Mouse (Mus musculus): ENCODE measurements around the gene Ube2g1. TPM values are rescaled to one million over a fixed set of nuclear protein-coding genes. Genes with fewer than 3 reads are reported as not detected.
A peak's percentile ranks its signal among the peaks of the same experiment; 100 is the strongest.
"Not testable (repeated sequence)": the region's sequence is repeated elsewhere in the genome, so short reads cannot be mapped to it uniquely, and the experiment has no call there.

The Ube2g1 gene
- total RNA-seq, 2 experiments from 2014 or later = 54.1 to 60.1 TPM

DNA sequence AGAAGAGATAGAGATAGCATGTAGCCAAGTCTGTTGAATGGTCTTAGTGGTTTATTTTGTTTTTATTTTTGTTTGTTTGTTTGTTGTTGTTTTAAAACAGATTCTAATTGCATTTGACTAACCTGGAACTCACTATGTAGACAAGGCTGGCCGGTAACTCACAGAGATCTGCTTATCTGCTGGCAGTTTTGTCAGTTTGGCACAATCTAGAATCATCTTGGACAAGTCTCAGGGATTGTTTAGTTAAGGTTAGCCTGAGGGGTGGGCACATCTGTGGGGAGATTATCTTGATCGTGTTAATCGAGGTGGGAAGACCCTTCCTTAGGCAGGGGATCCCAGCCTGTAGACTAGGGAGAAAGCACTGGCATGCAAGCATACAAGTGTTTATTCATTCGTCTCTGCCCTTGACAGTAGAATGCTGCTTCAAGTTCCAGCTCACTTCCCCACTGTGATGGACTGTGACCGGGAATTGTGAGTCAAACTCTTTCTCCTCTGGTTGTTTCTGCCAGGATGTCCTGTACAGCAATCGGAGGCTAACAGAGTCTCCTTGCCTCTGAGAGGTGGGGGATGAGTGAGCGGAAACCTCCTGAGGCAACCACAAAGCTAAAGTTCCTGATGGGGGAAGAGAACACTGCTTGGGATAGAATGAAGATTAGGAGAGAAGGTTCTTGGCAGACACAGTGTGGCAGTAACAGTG is 19.4 kb upstream of the Ube2g1 start:
- intact Hi-C loops (cut with DNase I) = no loop called here
- no peak for DNase-seq (ENCODE audit: low spot score in 2 of 2)

- no peak for DNase-seq (ENCODE audit: low spot score in 2 of 2)
- intact Hi-C loops (cut with DNase I) = no loop called here
Measured at GRCm38 (mm10) chr11:72595010-72595737, 11.9 kb upstream of the Ube2g1 start.

DNA sequence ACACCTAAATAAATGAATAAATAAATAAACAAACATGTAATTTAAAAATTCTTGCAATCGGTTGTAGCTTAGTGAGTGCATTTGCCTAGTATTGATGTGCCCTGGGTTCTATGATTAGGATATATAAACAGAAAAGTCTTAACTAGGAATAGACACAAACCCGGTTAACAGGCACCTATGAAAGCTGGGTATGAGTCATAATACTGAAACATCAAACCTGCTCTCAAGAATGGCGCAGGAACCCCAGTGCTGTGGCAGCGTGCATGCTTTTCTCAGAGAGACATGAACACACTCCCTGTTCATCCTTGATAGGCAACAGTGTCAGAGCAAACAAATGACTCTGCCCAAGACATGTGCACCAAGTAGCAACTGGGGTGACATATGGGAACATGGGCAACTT is 9.3 kb upstream of the Ube2g1 start:
- intact Hi-C loops (cut with DNase I) = no loop called here
- no peak for DNase-seq (ENCODE audit: low spot score in 2 of 2)

- intact Hi-C loops (cut with DNase I) = no loop called here
- peak; percentile 30 to 59 for DNase-seq (ENCODE audit: low spot score in 2 of 2)
Measured at GRCm38 (mm10) chr11:72607469-72608070, 487 bp downstream of the Ube2g1 start.

- peak; percentile 91 to 92 for DNase-seq (ENCODE audit: low spot score in 2 of 2)
- intact Hi-C loops (cut with DNase I) = no loop called here
Measured at GRCm38 (mm10) chr11:72608071-72608679, 1.1 kb downstream of the Ube2g1 start.

GRCm38 (mm10) chr11:72609242-72609641 is 2.2 kb downstream of the Ube2g1 start:
- DNase-seq (ENCODE audit: low spot score in 2 of 2) = no peak
- intact Hi-C loops (cut with DNase I) = no loop called here

GRCm38 (mm10) chr11:72614336-72614735 is 7.3 kb downstream of the Ube2g1 start:
- DNase-seq (ENCODE audit: low spot score in 2 of 2); intact Hi-C loops (cut with DNase I): not testable (repeated sequence)

DNA sequence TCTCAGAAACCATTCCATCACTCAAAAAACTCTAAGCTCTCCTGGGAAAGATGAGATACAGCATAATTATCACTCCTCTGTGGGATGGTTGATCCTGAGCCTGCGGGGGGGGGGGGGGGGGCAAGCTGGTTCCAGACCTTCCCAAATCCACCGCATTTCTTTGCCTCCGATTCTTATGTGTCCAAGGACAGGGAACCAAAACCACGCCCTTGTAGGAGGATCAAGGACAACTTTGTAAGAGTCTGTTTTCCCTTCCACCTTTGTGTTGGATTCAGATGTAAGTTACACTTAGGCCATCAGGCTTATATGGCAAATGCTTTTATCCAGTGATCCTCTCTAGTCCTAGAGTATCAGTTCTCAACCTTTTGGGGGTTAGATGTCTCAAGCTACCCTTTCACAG is 8.8 kb downstream of the Ube2g1 start:
- DNase-seq (ENCODE audit: low spot score in 2 of 2) = no peak
- intact Hi-C loops (cut with DNase I) = no loop called here

DNA sequence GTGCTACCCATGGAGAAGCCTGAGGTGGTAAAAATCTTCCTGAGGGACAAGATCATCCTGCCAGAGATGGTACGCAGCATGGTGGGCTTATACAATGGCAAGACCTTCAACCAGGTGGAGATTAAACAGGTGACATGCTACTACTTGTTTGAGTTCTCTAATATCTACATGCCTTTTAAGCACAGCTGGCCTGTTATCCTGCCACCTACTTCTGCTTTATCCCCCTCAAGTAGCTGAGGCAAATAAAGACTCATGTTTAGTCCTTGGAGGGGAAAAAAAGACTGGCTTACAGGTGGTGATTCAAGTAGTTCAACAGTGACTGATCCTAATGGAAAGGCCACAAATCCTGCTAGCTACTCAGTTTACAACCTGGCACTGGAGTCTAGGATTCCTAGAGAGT is 11.4 kb downstream of the Ube2g1 start:
- no peak for DNase-seq (ENCODE audit: low spot score in 2 of 2)
- intact Hi-C loops (cut with DNase I) = no loop called here

GRCm38 (mm10) chr11:72642730-72643129 is 35.6 kb downstream of the Ube2g1 start:
- intact Hi-C loops (cut with DNase I) = no loop called here
- DNase-seq (ENCODE audit: low spot score in 2 of 2) = no peak

DNA sequence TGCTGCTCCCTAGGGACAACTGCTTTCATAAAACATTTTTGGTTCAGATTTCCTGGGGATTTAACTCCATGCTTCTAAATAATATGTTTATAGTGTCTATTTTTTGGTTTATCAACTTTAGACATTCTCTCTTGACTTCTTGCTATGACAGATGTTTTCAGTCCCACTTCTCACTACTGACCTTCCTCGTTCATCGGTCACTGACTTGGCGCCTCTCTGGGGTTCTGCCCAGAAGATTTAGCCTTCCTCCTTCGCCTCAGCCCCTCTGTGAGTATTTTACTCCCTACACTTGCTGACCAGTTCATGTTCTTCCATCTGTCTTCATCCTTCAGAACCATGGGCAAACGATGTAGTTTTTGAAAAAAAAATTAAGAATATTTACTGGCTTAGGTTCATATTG is 38.3 kb downstream of the Ube2g1 start:
- no peak for DNase-seq (ENCODE audit: low spot score in 2 of 2)
- intact Hi-C loops (cut with DNase I) = no loop called here

- intact Hi-C loops (cut with DNase I) = no loop called here
- no peak for DNase-seq (ENCODE audit: low spot score in 2 of 2)
Measured at GRCm38 (mm10) chr11:72650347-72650746, 43.3 kb downstream of the Ube2g1 start.

- intact Hi-C loops (cut with DNase I) = no loop called here
- peak in 1 of 2 experiments; percentile 16 for DNase-seq (ENCODE audit: low spot score in 2 of 2)
Measured at GRCm38 (mm10) chr11:72659918-72660317, 52.8 kb downstream of the Ube2g1 start.

GRCm38 (mm10) chr11:72660359-72660758 is 53.3 kb downstream of the Ube2g1 start:
- intact Hi-C loops (cut with DNase I) = no loop called here

DNA sequence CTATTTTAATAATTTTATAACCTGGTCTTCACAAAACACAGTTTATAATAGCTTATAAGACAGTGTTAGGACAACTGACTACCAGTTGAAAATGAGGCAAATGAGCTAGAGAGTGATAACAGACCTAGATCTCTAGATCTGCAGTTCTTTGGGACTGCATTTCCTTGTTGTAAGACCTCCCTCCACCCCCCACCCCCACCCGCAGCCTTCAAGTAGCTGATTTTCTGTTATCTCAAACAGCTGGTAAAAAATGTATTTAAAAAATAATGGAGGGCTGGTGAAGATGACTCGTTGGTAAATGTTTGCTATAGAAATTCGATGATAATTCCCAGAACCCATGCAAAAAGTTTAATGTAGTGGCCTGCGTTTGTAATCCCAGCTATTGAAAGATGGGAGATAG is 57.6 kb downstream of the Ube2g1 start:
- intact Hi-C loops (cut with DNase I) = no loop called here
- DNase-seq (ENCODE audit: low spot score in 2 of 2) = no peak

More at GRCm38 (mm10) chr11:72660359-72660758, 53.3 kb downstream of the Ube2g1 start:
- DNase-seq (ENCODE audit: low spot score in 2 of 2) = no peak

DNA sequence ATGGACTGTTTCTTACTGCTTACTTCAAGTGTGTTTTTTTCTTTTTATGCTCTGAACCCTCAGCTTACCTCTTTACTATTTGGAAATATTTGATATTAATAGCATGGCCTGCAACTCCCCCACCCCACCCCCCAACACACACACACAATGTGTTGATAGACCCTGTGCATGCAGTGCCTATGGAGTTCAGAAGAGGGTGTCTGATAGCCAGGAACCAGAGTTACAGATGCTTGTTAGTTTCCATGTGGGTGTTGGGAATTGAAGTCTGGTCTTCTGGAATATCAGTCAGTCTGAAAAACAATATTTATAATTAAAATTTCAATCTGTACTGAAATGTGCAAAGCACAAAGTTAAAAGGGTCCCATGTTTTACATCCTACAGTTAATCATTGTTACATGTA is 63.6 kb downstream of the Ube2g1 start:
- intact Hi-C loops (cut with DNase I) = no loop called here
- no peak for DNase-seq (ENCODE audit: low spot score in 2 of 2)

DNA sequence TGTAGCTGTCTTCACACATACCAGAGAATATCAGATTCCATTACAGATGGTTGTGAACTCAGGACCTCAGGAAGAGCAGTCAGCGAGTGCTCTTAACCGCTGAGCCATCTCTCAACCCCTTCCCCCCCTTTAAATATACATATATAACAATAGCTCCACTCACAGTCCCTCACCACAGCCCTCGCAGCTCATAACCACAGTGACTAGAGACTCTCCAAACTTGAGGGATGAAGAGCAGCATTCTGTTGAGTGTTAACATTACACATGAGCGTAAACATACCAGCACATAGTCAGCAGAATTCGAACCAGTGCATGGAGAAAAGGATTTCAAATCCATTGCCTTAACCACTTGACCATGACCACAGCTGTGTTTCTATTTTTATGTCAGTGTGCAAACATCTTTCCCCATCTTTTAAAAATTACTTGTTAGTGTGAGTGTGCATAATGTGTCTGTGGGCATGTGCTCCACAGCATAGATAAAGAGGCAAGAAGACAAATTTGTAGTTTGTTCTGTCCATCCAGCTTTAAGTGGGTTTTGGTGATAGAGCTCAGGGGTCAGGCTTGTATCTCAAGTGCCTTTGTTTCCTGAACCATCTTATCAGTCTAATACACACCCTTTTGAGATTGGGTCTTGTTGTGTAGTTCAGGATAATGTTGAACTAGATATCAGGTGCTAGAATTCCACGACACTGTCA is 64.4 kb downstream of the Ube2g1 start:
- intact Hi-C loops (cut with DNase I) = no loop called here
- no peak for DNase-seq (ENCODE audit: low spot score in 2 of 2)

- DNase-seq (ENCODE audit: low spot score in 2 of 2) = no peak
- intact Hi-C loops (cut with DNase I) = no loop called here
Measured at GRCm38 (mm10) chr11:72672438-72672837, 65.4 kb downstream of the Ube2g1 start.

DNA sequence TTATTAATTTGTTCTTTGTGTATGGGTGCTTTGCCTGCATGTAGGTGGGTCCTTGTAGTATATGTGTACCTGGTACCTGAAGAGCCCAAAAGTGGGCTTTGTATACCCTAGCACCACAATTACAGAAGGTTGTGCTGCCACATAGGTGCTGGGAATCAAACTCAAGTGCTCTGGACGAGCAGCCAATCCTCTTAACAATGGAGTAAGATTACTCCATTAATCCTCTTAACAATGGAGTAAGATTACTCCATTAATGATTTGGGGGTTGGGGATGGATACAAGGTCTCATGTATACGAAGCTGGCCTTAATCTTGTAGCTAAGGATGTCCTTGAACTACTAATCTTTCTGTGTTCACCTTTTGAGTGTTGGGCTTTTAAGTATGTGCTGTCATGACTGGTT is 68.2 kb downstream of the Ube2g1 start:
- DNase-seq (ENCODE audit: low spot score in 2 of 2) = no peak
- intact Hi-C loops (cut with DNase I) = no loop called here

- intact Hi-C loops (cut with DNase I) = no loop called here
- no peak for DNase-seq (ENCODE audit: low spot score in 2 of 2)
Measured at GRCm38 (mm10) chr11:72680726-72681125, 73.6 kb downstream of the Ube2g1 start.

All from left cerebral cortex, postnatal 14 days (tissue).